Mouse (Mus musculus) ES-Bruce4 (cell line): ENCODE data around the gene Efcab2. TPM values are rescaled to one million over a fixed set of nuclear protein-coding genes. Genes with fewer than 3 reads are reported as not detected.

ENCODE experiments used
- H3K27ac ChIP-seq: 2 replicates; pipeline ENCODE4 v1.5.1; 2012; ENCODE audit warnings: low read length, inconsistent platforms; ENCODE audit not compliant: insufficient read depth
- H3K27me3 ChIP-seq: 2 replicates; pipeline ENCODE4 v1.6.1; 2012; ENCODE audit warnings: mild to moderate bottlenecking, low read length, inconsistent platforms; ENCODE audit not compliant: control insufficient read depth, poor library complexity, insufficient read depth, severe bottlenecking
- H3K36me3 ChIP-seq: 2 replicates; pipeline ENCODE4 v1.6.1; 2012; ENCODE audit warnings: inconsistent platforms, mild to moderate bottlenecking, low read length, moderate library complexity; ENCODE audit not compliant: control insufficient read depth, poor library complexity, insufficient read depth, severe bottlenecking
- H3K4me1 ChIP-seq: one replicate; pipeline ENCODE4 v1.8.1; 2011; ENCODE audit warnings: low read length; ENCODE audit not compliant: control insufficient read depth, insufficient read depth
- H3K4me3 ChIP-seq: 2 replicates; pipeline ENCODE4 v1.5.1; 2011; ENCODE audit warnings: low read depth, mild to moderate bottlenecking, low read length
- H3K9ac ChIP-seq: 2 replicates; pipeline ENCODE4 v1.6.1; 2012; ENCODE audit warnings: low read depth, mild to moderate bottlenecking, inconsistent platforms; ENCODE audit not compliant: poor library complexity, severe bottlenecking
- H3K9me3 ChIP-seq: replicated peaks from 2 replicates; pipeline ENCODE4 v1.6.1; 2012; ENCODE audit warnings: mild to moderate bottlenecking, low read length, inconsistent platforms; ENCODE audit not compliant: control insufficient read depth, poor library complexity, insufficient read depth, severe bottlenecking
- CTCF ChIP-seq: IDR thresholded peaks from one replicate; pipeline ENCODE4 v1.8.1; 2011; ENCODE audit warnings: low read depth, low read length
- EP300 ChIP-seq: IDR thresholded peaks from 2 replicates; pipeline ENCODE4 v1.6.1; 2011; ENCODE audit warnings: low read depth, low read length; ENCODE audit not compliant: insufficient read depth
- POLR2A ChIP-seq: IDR thresholded peaks from one replicate; pipeline ENCODE4 v1.8.1; 2011; ENCODE audit warnings: low read length; ENCODE audit not compliant: insufficient read depth
- polyA plus RNA-seq: library from polyadenylated mRNA; stranded (reverse); fragments of >200 nt; gene quantifications from 2 replicates; pipeline ENCODE4 v1.2.4, GENCODE M21; 2011; ENCODE audit warnings: low read depth; ENCODE audit not compliant: missing spikeins, insufficient read depth, insufficient read length

Efcab2 gene
- polyA plus RNA-seq, 1 experiment, result 5.6 TPM

DNA sequence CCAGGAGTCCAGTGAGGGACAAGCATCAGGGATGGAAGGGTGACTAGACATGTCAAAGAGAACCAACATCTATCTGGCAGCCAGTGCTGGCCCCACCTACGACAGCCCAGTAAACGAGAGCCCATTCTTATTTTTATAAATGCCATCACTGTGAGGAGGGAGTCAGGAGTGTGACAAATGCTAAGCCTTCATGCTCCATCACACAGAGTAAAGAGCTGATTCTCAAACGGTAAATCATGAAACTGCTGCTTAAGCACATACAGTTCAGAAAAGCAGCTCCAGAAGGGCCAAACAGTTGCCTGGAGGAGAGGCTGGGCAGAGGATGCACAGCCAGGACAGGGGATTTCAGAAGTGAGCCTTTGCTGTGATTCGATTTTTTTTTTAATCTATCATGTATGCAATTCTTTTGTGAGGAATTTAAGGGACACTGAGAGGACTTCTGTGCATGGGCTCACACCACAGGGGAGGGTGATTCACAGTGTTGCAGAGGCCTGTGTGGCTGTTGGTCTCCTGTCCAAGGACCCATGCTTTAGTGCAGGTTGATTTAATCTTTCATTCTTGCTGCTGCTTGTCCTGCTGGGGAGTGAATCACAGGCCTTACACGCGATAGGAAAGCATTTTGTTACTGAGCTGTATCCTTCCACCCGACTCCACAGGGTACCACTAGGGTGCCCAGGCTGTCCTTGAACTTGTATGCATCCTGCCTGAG is 106.6 kb downstream of the Efcab2 start:
- H3K27ac ChIP-seq, result no peak overlapping the region

DNA sequence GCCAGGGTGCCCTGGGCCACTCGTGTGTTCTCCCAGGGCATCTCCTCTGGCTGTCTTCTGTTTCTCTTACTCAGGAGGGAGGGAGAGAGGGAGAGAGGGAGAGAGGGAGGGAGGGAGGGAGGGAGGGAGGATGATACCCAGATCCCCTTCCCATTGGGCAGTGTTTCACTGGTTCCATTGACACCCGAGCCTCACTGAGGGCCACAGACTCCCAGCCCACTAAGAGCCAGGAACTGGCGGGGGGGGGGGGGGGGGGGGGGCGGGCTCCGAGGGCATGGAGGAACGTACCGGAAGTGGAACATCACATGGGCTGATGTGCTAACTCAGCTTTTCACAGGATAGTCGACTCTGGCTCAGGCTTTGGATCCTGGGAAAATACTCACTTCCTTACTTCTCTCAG is 108.1 kb downstream of the Efcab2 start:
- TF ChIP-seq POLR2A, result no peak
- TF ChIP-seq EP300, result no peak
- TF ChIP-seq CTCF, result no peak
- Histone ChIP-seq H3K27ac (no peak overlapping the region), H3K4me3 (no peak overlapping the region)

More for the DNA sequence above, 106.6 kb downstream of the Efcab2 start:
- TF ChIP-seq EP300, result no peak
- TF ChIP-seq CTCF, result no peak
- no peak for TF ChIP-seq POLR2A
- Histone ChIP-seq H3K36me3 (no peaks in the 10 kb centered on the region), H3K4me1 (no peaks in the 10 kb centered on the region), H3K27me3 (no peaks in the 10 kb centered on the region), H3K9me3 (no peaks in the 10 kb centered on the region), H3K9ac (no peak overlapping the region), H3K4me3 (no peak overlapping the region)

DNA sequence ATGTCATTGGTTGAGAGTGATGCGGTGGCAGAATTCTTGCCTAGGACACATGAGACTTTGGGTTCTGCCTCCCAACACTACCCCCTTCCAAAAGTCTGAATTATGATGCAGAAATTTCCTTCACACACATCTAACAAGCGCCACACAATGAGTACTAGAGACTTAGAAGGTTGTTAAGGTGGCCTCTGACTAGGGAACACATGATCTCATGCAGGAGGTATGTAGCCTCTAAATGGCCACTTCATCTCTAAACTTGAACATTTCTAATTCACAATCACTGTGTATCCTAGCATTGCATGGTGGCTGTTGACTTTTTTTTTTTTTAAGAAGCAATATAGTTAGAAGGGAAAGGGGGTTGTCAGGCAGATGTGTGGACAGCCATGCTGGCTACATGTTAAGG is 110.0 kb downstream of the Efcab2 start:
- Histone ChIP-seq H3K27me3 (no peaks in the 10 kb centered on the region), H3K4me3 (no peak overlapping the region), H3K27ac (no peak overlapping the region), H3K36me3 (no peaks in the 10 kb centered on the region), H3K4me1 (no peaks in the 10 kb centered on the region), H3K9ac (no peak overlapping the region), H3K9me3 (no peaks in the 10 kb centered on the region)
- no peak for TF ChIP-seq CTCF
- TF ChIP-seq EP300, result no peak

More for the DNA sequence above, 108.1 kb downstream of the Efcab2 start:
- no peaks in the 10 kb centered on the region for H3K9me3 ChIP-seq
- no peak overlapping the region for H3K9ac ChIP-seq
- no peaks in the 10 kb centered on the region for H3K4me1 ChIP-seq
- no peaks in the 10 kb centered on the region for H3K27me3 ChIP-seq
- H3K36me3 ChIP-seq, result no peaks in the 10 kb centered on the region

DNA sequence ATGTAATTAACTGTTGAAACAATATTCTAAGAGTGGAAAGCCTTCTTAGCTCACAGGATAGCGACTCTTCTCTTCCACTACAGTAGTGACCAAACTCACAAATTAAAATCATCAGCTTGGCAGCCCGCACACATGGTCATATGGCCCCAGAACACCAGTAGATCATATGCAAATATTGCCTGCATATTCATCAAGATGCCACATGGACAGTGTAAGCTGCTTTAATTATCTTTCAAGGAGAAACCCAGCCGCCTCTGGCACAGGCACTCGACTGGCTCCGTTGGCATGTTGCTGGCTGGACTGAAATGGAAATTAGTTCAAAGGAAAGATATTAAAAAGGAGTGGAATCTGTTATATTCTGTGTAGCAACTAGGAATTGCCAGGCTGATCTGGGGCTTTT is 116.5 kb downstream of the Efcab2 start:
- H3K4me1 ChIP-seq, result no peaks in the 10 kb centered on the region
- no peaks in the 10 kb centered on the region for H3K36me3 ChIP-seq
- no peak overlapping the region for H3K9ac ChIP-seq
- TF ChIP-seq EP300, result no peak
- TF ChIP-seq POLR2A, result no peak
- no peak for TF ChIP-seq CTCF
- H3K27ac ChIP-seq, result no peak overlapping the region
- no peaks in the 10 kb centered on the region for H3K27me3 ChIP-seq
- H3K9me3 ChIP-seq, result no peaks in the 10 kb centered on the region
- no peak overlapping the region for H3K4me3 ChIP-seq

DNA sequence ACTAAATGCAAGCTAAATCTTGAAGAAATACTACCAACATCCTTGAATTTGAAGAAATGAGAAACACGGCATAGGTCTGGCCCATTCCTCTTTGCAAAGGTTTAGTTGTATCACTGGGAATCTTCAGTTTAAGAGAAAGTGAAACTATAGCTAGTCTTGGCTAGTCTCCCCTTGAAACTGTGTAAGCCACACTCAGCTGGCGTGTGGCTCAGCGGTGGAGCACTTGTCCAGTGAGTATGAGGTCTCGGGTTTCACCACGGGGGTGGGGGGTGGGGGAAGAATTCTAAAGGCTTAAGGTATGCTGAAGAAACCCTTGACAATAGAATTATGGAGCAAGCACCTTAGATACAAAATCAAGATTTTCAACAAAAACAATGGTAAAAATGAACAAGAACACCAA is 117.3 kb downstream of the Efcab2 start:
- no peak for TF ChIP-seq CTCF
- TF ChIP-seq EP300, result no peak
- TF ChIP-seq POLR2A, result no peak
- 0 out of 2 replicates have a peak, but pooled peaks cover under 1% of the 10 kb centered on the region for H3K27me3 ChIP-seq
- no peak overlapping the region for H3K27ac ChIP-seq
- H3K4me1 ChIP-seq, result no peaks in the 10 kb centered on the region
- no peak overlapping the region for H3K4me3 ChIP-seq
- H3K9me3 ChIP-seq, result no peaks in the 10 kb centered on the region
- no peaks in the 10 kb centered on the region for H3K36me3 ChIP-seq
- no peak overlapping the region for H3K9ac ChIP-seq

DNA sequence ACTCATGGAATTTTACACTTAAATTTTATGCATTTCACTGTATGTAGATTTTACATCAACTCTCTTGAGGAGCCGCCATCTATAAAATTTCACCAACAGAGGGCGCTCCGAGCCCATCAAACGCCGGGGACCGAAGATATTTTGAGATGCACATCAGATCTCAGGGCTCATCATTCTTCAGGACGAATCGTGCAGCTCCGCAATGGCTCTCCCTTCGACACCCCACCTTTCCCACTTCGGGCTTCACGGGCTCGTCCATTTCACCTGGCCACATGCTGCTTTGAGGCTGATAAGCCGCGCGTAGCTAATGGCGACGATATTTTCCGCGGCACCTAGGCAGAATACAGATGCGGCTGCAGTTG is 121.3 kb downstream of the Efcab2 start:
- Histone ChIP-seq H3K9me3 (no peaks in the 10 kb centered on the region), H3K4me3 (peak overlapping the region; percentile 71), H3K27ac (no peak overlapping the region), H3K36me3 (no peaks in the 10 kb centered on the region), H3K27me3 (peaks cover 15% of the 10 kb centered on the region), H3K9ac (no peak overlapping the region), H3K4me1 (no peaks in the 10 kb centered on the region)
- peak; percentile 62 for TF ChIP-seq CTCF
- TF ChIP-seq EP300, result no peak
